Mouse (Mus musculus): Measurements from ENCODE around the gene Zc3h18. TPM values are rescaled to one million over a fixed set of nuclear protein-coding genes. Genes with fewer than 3 reads are reported as not detected.

Gene Zc3h18
- total RNA-seq, 2 experiments from 2014 or later = 26.5 to 27.9 TPM

DNA sequence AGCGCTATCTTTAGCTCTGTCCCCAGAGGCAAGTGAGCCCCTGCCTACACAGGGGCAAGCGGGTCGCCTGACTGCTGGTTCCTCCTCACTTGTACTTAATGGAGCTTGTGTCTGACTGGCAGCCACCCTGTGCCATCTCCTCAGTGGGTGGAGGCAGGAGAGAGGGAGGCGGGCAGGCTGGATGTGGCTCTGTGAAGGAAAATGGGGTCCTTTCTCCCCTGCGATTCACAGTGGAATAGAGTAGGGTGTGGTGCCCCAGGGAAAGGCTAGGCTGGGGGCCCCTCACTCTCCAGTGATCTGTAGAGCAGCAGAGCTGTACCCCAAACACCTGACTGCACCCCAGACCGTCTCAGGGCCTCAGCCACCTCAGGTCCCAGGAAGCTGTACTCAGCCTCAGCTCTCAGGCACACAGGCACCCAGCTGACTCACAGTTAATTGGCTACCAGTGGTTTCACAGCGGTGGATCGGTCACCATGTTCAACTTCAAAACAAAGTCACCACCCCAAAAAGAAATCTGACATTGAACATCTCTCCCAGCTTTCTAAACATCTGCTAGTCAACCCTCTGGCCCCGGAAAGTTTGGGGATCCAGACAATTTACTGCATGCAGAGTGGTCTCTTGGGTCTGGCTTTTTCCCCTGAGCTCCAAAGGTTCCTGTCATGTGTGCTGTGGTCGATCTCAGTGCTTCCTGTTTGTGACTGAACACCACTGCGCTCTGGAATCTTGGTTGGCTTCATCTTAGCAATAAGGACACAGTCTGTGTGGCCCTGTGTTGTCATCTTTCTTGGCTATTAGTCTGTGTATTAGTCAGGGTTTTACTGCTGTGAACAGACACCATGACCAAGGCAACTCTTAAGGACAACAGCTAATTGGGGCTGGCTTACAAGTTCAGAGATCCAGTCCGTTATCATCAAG is 31.0 kb upstream of the Zc3h18 start:
- no peak for DNase-seq (ENCODE audit: low spot score)

DNA sequence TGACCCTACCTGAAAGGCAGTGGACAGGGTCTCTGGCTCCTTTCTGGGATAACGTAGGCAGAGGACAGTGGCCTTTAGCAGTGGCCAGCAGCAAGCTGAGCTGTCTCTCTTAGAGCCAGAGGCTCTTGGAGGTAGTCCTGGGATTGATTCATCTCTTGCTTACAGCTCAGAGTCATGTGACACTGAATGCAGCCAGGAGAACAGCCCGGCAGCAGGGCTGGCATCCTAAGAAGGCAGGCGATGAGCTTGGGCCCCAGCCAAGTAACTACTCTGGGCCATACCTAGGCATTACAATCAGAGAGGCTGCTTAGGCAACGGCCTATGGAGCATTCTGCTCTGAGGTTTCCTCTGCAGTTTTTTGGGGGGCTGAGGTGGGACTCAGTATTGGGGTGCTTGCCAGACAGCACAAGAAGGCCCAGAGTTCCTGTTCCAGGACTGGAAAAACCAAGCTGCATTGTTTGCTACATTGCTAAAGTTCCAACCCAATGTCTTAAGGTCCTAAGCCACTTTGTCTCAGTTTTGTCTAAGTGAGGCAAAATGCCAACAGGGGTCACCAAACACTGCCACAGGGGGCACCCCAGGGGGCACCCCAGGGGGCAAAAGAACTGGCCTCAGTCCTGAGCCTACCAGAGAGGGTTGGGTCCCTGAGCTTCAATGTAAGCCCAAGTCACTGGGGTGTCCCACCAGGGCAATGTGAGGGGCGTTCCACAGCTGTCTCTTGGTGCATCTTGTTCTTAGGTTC is 28.4 kb upstream of the Zc3h18 start:
- DNase-seq (ENCODE audit: low spot score) = peak; percentile 51

DNA sequence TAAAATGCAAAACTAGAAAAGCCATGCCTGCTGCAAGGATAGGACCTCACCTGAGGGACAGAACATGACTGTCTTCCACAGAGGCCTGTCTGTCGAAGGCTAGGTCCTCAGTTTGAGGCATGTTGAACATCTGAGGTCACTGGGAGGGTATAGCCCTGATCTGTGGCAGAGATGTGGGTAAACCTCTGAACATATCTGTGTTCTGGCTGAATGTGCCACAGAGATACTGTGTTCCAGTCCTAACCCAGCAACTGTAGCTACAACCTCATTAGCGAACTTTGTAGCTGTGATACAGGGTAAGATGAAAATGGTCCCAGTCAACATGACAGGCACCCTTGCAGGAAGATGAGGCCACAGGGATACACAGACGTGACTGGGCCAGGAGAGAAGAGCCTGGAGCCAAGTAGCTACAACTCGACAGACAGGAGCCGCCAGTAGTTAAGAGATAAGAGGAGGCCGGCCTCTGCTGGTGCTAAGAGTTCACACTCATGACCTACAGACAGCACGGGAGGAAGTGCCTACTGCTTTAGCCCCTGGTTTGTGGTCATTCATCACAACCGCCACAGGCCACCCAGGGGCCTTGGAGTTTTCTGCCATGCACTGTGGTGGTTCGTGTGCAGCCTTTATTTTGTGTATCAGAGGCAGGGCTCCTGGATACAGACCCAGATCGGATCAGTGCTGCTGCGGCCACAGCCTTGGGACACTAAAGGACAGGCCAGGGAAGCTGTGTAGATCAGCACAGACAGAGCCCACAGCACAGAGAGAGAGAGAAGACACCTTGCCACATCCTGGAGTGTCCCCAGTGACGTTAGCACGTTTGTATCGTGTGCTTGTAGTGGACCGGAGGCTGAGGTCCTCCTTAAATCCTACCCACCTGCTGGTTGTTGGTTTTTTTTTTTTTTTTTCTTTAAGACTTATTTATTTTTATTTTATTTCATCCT is 26.8 kb upstream of the Zc3h18 start:
- DNase-seq (ENCODE audit: low spot score) = no peak

DNA sequence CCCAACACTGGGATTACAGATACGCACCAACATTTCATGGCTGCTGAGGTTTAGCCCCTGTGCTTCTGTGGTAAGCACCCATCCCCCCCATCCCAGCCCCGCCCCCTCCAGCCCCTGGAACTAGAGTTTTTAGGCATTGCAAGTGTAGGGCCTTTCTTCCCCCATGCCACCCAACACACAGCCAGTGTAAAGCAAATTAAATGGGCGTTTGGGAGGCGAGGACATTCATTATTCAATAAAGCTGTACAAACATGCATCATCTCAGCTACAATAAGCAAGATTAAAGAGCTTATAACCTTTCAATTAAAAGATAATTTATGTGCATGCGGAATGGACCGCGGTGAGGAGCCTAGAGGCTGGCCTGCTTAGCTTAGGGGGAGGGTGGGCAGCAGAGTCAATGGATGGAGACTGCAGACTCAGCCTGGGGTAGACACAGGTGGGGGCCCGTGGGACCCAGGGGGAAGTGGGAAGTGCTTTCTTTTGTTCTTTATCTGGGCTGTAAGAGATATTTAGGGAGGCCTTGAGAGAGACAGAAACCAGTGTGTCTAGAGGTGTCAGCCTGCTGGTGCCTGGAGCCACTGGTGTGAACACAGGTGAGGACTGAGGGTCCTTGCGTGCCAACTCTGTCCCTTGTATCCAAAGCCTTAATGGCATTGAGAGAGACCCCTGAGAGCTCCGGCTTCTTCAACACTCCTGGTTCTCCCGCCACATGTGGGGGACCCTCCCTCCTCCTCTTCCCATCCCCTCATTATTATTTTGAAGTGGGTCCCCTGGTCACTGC is 25.9 kb upstream of the Zc3h18 start:
- DNase-seq (ENCODE audit: low spot score) = no peak

DNA sequence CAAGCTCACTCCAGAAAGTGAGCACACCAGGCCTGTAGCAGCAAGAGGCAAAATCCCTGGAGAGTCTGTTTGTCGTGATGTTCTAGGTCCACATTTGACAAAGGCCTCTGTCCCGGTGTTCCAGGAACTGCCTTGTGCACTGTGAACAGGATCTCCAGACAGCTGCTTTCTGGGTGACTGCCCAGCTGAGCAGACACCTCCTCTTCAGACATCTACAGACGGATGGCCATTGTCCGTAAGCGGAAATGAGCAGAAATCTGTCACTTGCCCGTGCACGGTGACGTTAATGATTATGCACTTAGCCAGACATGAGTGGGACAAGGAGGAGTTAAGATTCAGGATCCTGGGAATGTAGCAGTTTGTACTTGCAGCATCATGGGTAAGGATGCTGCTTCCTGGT is 22.3 kb upstream of the Zc3h18 start:
- no peak for DNase-seq (ENCODE audit: low spot score)

DNA sequence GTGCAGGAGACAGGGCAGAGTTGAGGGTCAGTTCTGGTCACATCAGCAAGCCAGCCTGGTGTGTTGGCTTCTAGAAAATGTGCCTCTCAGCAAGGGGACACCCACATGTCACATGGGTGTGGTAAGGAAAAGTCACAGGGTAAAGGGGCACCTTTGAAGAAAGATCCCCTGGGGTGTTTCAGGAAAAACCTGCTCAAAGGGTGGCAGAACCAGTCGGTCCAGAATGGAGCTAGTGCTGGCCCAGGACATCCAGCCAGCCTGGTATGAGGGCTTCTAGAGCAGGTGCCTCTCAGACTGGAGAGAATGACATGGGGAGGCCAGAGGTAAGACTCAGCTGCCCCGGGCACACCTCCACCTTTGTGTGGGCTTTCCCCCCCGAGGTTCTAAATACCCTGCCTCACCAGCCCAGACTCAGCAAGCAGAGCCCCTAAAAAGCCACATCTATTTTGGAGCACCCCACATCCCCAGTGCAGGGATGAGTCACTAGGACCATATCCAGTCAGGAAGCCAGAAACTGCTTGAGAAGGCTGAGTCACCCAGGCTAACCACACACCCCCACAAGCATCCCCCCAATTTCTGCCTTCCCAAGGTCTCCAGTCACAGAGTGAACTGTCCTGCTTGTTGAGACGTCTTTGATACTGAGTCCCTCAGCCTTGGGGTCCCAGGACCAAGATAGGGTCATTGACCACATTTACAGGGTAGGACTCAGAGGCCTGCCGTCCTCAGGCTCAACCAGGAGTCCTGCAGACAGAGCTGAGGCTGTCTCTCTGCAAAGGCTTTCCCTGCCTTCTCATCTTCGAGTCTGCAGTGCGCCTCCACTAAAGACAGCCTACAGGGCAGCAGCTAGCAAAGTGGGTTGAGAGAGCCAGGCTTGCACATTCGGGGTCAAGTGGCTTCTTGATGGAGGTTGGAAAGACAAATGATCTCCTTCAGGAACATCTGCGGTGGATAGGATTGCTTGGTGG is 20.5 kb upstream of the Zc3h18 start:
- DNase-seq (ENCODE audit: low spot score) = no peak

DNA sequence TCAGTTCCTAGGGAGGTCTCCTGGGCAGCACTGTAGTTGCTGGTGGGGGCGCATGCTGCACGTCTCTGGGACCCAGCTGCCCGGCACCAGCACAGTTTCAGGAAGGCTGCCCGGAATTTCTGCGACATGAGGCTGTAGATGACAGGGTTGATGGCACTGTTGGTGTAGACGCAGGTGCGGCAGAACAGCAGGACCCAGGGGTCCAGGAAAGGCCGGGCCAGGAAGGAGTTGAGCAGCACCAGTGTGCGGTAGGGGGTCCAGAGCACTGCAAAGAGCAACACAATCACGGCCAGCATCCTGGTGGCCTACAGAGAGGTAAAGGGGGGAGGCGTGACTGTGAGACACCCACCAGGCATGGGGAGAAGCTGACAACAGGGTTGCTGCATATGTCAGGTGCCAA is 19.2 kb upstream of the Zc3h18 start:
- no peak for DNase-seq (ENCODE audit: low spot score)

DNA sequence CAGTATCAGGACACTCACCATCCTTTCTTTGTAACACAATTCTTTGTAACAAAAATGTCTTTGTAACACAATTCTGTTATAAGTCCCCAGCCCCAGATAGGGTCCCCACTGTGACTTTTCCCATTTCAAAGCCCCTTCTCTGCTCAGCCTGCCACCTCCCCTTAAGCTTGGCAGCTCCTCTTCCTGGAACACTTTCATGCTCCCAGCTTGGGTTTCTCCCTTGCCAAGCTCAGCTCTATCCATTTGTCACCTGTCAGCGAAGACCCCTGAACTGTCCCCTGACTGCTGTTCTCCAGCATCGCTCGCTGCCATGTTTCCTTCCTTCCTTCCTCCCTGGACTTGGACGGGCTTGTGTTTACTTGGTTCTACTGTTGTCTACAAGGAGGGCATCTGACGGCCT is 18.8 kb upstream of the Zc3h18 start:
- DNase-seq (ENCODE audit: low spot score) = no peak

DNA sequence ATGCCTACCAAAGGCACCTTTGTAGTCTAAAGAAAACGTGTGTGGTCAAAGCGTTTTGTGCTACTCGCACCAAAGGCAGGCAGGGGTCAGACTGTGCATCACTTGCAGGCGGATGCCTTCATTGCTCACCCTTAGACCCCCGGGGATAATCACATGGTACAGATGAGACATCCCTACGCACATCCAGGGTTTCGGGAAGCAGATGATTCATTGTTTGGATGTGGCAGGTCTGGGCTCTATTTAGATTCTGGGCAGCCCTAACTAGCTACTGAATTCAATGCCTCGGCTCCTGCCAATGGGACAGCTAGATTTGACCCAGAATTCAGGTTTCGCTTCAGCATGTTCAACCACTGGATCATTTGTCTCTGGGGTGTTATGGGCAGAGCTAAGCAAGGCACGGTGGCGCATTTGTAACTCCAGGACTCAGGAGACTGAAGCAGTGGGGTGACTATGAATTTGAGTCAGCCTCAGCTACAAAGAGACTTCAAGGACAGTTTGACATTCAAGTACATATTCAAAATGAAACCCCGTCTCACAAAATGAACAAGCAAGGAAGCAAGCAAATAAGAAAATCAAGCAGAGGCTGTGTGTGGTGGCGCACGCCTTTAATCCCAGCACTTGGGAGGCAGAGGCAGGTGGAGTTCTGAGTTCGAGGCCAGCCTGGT is 17.2 kb upstream of the Zc3h18 start:
- DNase-seq (ENCODE audit: low spot score) = no peak

DNA sequence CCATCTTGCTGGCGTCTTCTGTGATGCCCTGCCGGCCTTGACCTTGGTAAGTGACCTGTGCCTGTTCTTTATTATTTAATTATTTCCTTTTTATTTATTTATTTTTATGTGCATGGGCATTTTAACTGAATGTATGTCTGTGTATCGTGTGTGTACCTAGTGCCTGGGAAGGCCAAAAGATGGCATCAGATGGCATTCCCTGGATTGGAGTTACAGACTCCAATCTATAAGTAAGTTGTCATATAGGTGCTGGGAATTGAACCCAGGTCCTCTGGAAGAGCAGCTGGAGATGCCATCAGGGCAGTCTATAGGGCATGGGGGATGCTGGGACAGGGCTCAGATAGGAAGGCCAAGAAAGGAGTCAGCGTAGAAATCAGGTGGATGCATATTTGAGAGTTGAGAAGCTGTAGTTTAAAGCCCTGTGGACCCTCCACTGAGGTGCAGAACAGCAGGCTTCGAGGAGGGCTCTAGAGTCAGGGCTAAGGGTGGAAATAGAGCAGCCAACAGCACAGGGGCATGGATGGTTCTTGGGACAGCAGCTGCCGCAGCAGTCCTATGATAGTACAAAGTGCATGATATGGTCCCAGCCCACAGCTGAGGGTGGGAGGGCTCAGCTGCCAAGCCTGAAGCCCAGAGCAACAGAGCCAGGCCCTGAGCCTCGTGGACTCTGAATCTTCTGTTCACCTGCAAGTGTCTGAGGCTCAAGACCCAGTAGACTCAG is 15.6 kb upstream of the Zc3h18 start, which contains the start of gene Trhr2:
Gene Trhr2, minus strand, starts transcription at position 51 of the 721 bp plus-strand sequence.
- no peak for DNase-seq (ENCODE audit: low spot score)

DNA sequence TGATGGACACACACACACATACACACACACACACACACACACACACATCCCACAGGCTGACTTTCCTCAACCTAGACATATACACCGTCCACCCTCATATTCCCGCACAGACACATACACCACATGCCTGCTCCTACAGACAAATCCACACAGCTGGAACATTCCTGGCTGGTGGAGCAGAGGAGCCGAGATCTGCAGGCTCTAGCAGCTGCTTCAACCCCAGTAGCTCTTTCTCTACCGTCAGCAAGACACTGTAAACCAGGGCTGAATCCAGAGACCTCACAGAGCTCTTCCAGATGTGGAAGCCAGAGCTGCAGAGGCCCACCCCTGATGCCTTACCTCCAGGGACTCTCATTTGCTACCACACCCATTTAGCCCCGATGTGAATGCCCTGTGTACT is 14.1 kb upstream of the Zc3h18 start:
- DNase-seq (ENCODE audit: low spot score) = no peak

DNA sequence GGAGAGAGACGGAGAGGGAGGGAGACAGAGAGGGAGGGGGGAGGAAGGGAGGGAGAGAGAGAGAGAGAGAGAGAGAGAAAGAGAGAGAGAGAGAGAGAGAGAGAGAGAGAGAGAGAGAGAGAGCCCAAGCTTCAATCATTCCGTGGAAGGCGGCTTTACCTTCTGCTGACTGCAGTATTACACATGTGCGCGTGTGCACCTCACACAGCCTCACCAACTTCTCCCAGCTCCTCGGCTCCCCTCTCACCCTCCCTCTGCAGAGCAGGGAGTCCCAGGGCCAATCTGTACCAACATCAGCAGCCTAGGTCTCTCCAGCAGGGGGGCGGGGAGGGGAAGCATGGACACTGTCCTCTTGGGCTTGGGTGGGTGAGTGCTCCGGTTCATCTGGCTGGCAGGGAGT is 13.4 kb upstream of the Zc3h18 start:
- DNase-seq (ENCODE audit: low spot score) = no peak

DNA sequence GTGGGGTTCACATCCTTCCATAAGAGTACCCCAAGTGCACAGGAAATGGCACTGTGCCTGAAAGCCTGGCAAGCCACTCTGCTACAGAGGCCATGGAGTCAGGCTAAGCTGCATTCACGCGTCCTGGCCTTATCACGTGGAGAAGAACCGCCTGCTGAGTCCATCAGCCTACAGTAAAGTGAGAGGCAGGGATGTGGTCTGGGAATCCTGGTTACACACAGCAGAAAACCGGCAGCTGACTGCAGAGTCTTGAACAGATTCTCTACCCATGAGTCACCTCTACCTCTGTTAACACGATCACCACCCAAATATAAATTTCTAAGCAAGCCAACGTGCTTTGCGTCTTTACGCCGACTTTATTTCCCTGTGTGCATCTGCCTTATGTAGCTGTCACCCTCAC is 7.9 kb upstream of the Zc3h18 start:
- DNase-seq (ENCODE audit: low spot score) = no peak

DNA sequence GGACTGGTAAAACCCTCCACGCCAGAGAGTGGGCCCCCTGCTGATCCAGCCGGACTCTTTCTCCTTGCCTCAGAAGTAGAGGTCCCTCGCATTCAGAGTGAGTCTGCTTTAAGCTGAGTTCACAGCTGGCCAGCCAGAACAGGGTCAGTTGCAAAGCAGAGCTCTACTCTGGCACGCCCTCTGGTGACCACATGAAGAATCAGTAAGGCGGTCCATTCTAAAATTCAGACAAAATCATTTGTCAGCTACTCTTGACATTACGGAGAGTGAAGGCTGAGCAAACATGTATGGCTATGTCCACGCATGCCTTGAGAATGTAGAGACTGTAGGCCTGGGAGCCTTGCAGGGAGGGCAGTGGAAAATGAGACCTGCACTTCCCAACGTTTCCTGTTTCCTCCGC is 6.7 kb upstream of the Zc3h18 start:
- DNase-seq (ENCODE audit: low spot score) = peak; percentile 71

DNA sequence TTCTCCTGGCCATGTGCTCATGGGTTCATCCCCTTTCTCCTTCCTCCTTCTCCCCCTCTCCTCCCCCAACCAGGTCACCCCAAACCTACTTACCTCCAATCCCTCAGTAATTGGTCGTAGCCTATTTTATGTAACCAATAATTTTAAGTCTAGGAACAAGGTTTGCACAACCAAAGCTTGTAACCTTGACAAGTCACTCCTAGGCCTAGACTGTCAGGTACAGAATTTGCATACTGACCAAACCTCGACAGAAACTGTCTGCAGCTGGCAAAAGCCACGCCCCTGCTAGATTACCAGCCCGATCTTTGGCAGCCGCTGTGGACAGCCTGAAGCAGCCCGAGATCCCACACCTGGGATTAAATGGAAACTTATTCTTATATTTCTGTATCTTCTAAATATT is 4.7 kb upstream of the Zc3h18 start:
- DNase-seq (ENCODE audit: low spot score) = no peak

DNA sequence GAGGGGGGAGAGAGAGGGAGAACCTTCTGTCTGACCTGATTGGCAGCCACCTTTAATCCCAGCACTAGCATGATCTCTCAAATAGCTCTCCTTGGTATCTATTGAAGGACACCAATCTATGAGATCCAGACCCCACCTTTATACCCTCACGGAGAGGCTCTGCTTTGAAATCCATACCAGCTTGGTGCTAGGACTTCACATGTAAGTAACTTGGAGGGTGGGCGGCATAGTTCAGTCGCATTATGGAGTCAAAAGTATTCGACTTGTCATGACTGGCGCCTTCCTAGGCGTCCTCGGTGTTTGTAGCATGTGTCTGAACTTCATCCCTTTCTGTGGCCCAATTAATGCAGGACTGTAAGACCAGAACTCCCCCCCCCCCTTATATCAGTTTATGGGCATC is 1.1 kb upstream of the Zc3h18 start:
- DNase-seq (ENCODE audit: low spot score) = no peak

DNA sequence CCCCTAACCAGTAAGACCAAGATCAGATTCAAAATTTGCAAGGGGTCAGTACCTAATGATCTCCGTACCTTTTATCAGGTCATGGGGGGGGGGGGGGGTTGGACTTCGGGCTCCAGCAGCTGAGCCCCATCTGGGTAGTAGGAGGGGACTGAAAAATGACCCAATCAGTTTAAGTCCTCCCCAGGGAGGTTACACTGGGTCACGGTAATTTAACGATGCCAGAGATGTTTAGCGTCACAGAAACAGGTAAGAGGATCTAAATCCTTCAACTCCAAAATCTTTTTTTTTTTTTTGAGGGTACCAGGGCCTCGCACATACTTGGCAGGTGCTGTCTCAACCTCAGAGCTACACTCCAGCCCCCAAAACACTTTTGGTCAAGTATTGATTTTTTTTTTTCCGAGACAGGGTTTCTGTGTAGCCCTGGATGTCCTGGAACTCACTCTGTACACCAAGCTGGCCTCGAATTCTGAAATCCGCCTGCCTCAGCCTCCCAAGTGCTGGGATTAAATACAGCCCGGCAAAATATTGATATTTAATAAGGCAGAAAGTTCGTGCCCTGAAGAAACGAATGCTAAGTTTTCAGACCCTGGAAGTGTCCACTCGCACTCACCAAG is 551 bp upstream of the Zc3h18 start:
- no peak for DNase-seq (ENCODE audit: low spot score)

DNA sequence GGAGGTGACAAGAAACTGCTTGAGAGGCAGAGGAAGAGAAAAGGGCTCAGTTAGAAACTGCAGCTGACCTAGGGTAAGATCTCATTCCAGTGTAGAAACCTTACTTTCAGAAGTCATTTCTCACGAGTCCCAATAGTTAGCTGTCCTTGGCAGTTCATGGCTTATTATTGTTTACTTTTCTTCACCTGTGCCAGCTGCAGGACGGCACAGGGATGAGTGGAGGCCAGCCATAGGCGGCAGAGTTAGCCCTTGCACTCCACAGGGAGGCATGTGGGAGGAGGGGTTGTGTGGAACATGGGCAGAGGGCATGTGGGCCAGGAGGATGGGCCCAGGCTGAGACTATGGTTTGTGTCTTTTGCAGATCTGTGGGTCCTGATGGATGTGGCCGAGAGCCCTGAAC is 6.6 kb downstream of the Zc3h18 start:
- DNase-seq (ENCODE audit: low spot score) = no peak

Measured in gastrocnemius, adult 18-20 months (tissue).